Mouse (Mus musculus) kidney, postnatal 25 days (tissue): ENCODE measurements around the gene Islr.

ENCODE experiments used
- DNase-seq, 2 experiments: peaks; one replicate each; pipeline ENCODE4 v3.0.0; 2021; ENCODE audit warnings: mixed read lengths in 2 of 2

Gene Islr

DNA sequence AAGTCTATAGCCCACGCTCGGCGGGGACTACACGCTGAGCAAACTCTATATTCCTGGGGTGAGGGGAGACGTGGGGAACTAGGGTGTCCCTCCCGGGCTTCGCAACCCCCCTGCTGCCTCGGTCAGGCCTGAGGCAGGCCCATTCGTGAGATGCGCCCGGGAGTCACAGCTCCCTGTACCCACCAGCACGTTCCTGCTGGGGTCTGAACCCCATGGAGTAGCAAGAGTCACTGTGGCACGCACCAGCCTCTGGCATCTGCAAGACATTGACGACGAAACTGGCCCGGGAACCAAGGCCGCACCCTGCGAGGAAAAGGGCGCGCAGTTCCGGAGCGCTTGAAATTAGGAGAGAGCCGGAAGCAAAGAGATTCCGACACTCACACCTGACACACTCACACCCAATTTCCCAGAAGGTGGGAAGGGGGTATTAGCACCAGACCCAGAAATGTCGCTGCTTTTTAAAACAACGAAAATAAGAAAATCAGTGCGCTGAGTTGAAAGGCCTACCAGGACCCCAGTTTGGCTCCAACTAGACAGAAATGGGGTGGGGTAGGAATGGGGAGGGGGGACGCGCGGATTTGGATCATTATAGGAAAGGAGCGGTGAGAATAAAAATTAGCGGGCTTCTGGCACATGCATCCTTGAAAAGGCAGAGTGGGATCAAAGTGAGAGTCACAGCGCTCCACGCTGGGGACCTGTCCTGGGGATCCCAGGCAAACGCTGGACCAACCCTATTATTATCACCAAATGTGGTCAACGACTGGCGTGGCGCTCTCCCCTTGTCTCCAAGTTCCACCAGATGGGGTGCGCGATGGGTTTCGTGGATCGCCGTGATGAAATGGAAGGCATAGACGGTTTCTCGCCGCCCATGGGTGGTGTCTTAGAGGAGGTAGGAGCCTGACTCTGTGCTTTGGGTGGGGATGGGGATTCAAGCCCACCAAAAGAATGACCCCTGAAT is 7.2 kb downstream of the Islr start:
- DNase-seq = no peak

DNA sequence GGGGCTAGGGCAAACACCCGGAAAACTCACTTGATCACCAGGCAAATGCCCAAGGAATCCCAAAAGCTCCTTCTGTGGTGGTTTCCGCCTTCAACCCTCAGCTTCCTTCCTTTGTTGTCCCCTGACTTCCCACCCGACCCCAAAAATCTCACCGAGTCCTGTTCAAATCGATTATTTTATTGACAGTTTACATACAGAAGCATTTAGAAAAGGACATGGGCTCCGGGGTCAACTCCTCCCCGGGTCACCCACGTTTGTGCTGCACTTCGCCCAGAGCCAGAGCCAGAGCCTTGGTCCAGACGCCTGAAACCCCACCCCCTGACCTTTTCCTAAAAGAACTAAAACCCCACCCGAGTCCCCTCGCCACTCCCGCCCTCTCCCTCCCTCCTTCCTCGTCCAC is 8.0 kb downstream of the Islr start:
- DNase-seq = no peak

DNA sequence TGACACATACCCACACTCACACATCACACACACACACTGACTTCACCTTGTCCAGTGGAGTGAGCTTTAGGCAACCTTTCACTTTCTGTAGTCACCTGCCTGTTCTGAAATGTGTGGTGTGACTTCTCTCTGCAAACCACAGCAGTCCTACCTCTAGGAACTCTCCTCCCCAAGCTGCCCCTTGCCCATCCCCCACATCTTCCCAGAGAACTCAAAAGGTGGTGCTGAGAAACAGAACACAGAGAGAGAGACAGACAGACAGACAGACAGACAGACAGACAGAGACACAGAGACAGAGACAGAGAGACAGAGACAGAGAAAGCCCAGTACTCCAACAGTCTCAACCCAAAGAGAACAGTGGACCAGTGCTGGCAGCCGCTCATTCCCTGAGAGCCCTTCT is 8.4 kb downstream of the Islr start:
- no peak for DNase-seq

DNA sequence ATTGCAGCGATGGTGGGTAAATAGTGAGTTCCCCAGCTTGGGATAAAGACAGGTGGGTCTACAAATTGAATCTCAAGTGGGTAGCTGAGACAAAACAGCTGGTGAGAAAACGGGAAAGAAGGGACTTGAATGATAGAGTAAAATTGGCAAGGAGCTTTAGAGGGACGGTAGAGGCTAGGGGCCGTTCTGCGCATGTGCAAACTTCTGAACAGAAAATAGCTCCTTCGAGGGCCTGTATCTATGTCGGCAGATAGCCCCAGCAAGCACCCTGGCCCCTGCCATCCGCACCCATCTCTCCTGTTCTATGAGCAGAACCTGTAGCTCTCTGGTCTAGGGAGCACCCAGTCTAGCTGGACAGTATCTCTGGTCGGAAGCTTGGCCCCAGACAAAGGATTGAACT is 9.9 kb downstream of the Islr start:
- no peak for DNase-seq

DNA sequence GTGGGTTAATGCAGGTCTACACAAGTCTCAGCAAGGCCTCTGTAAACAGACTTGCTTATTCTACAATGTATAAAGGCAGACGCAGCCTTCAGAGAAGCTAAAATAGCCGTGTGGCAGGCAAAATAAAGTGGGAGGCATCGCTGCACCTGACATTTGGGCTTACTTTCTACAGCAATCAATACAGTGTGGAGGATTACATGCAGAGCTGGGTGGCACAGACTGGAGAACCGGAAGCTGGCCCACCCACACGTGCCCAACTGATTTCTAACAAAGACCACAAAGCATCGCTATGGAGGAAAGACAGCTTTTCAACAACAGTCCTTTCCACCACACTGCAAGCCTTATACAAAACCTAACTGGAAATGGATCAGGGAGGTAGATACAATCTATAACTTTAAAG is 19.6 kb downstream of the Islr start:
- DNase-seq = no peak

DNA sequence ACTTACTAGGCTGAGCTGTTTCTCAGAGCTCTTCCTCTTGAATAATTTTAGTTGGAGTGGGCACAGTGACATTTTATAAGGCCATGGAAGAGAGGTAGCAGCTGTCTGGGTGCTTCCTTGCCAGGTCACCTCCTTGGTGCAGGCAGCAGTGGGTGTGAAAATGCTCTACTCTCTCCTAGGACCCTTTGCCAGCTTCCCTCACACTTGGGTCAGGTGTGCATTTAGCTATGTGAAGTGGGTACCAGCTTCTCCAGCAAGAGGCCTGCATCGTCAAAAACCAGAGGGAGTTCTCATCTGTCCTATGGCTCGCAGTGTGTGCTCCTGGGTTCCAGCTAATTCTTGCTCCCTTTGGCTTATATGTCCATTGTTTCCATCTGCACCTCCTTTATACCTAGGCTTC is 24.7 kb downstream of the Islr start:
- no peak for DNase-seq

DNA sequence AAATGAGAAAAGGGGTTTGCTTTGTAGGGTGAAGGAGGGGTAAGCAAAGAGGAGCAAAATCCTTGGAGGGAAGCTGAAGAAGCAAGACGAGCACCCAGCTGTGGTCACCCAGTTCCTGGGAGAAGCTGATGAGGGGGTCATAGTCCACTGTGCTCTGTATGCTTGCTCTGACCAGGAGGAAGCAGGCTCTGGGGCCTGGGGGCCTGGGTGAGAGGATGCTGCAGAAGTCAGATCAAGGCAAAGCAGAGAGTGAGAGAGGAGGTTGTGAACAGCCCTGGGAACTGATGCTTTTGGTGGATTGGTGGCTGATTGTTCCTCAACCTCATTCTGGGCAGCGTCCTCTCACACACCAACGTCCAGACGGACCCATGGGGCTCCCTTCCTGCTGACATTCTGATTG is 26.9 kb downstream of the Islr start:
- DNase-seq = no peak

DNA sequence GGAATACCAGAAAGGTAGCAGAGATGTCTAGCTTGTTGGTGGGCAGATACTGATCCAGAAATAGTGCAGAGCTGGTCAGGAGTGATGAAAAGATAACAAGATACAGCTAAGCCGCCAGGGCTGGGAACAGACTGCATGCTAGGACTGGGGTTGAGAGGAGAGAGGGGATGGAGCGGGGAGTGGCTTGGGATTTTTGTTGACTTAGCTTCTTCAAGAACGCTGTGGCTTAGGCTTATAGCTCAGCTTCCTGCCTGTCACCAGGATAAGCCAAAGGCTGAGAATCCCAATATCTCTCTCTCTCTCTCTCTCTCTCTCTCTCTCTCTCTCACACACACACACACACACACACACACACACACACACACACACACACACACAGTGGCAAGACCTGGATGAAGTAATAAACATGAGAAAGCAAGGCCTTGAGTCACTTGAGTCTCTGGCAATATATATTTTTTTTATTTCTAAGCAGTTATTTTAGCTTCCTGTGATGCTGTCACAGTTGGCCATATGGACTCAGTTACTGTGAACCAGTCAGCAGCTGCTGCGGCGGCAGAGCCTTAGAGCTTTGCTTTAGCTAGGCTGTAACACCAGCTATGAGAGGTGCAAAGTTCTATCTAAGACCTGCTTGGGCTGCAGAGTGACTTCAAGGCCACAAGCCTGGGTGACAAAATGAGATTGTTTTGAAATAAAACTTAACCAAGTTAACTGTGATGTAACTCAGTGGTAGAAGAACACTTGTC is 28.2 kb downstream of the Islr start:
- no peak for DNase-seq

DNA sequence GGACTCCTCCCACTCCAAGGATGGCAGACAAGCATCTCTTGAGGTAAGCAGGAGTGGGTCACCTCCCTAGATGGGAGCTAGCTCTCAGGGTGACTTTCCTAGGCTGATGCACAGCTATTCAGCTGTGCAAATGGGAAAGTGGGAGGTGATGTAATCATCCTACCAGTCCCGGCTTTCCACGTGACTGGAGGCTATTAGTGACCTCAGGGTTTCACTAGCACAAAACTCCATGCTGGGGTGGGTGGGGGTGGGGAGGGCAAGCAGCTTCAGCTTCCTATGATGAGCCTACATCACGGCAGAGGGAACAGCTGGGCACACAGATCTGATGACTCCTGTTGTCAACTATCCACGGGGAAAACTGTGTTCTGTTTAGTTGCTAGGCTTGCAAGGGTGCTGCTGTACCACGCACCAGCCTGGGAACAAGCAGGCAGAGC is 29.3 kb downstream of the Islr start:
- no peak for DNase-seq

DNA sequence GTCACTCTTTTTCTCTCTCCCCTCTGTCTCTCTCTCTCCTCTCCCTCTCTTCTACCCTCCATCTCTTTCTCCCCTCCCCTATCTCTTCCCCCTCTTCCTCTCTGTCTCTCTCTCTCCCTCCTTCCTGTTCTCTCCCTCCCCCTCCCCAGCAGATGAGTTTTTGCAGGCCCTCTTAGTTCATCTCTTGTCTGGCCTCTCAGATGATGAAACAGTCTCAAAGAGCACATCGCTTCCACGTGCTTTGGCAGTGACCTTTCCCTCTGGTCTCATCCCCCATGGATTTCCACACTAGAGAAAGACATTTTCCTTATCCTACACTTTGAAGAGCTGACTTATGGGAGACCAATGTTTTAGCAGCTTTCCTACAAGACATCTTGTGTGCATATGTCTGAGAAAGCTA is 31.2 kb downstream of the Islr start:
- no peak for DNase-seq

DNA sequence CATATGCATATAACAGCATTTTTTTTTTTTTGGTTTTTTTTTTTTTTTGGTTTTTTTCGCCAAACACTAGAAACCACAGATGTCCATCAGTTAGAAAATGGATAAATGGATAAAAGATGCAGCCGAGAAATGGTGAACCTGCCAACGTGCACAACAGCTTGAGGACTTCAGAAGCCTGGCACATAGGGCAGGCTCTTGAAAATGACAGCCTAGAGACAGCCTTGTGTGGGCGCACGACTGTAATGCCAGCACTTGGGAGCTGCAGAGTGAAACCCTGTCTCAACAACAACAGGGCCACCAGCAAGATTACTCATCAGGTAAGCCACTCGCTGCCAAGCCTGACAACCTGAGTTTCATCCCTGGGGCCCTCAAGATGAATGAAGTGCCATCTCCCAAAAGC is 34.7 kb downstream of the Islr start:
- DNase-seq = no peak

DNA sequence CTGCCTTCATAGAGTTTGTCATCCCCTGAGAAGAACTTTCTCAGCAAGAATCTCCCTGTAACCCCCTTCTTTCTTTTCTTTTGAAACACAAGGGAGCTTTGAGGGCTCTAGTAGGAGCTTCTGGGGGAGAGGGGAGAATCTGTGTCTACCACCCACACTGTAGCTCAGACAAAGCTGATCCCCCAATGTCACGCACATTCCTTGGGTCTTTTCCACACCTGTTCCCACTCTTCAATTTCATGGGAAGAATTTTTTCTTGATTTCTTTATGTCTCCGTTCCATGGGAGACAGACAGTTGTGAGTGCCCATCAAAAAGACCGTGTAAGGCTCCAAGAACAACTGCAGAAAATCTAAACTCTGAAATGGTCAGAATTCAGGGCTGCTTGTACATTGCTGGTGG is 35.2 kb downstream of the Islr start:
- DNase-seq = no peak

DNA sequence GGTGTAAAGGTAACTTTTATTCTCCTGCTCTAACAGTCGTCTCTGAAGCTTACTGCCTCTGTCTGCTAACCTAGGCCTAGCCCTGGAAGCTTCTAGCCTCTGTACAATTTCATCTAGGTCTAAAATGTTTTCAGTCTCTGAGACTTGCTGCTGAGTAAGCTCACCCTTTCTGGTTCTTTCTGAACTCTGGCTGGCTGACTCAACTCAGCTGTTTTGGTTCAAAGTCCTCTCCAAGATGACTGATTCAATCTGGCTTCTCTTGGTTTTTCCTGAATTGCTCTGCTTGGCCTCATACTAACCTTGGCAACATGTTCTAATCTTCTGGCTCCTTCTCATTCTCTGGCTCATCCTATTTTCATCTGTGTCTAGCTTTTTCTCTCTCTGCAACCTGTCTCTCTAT is 38.3 kb downstream of the Islr start:
- no peak for DNase-seq

DNA sequence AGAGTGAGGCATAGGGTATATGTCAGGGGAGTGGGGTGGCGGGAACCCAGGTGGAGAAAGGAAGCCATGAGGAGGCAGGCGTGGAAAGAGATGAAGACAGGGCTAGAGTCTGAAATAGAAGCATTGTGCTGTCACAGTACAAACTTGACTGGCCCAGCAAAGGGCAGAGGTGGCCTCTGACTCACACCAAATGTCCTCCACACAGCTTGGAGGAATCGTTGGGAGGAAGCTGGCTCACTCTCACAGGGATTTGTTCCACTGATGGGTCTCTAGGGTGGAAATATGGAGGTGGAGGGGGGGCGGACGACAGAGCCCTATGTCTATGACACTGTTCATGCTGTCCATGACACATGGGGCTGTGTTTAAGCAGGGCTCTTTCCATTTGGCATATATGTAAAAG is 41.0 kb downstream of the Islr start:
- DNase-seq = no peak

DNA sequence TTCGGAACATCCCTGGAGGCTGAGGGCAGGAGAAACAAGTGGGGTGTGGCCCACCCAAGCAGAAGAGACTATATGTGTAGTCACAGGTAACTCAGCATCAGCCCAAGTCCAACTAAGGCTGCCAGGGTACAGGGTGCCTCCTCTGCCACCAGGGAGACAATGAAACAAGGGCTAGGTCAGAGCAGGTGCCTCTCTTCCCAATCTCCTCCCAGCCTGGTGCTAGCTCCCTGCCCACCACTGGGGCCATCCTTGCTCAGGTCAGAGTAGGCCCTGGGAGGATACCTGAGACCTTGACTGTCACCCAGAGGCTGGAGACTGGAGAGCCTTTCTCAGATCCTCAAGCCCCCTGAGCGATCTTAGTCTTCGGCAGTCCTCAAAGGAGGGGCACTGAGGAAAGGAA is 41.9 kb downstream of the Islr start:
- DNase-seq = no peak

DNA sequence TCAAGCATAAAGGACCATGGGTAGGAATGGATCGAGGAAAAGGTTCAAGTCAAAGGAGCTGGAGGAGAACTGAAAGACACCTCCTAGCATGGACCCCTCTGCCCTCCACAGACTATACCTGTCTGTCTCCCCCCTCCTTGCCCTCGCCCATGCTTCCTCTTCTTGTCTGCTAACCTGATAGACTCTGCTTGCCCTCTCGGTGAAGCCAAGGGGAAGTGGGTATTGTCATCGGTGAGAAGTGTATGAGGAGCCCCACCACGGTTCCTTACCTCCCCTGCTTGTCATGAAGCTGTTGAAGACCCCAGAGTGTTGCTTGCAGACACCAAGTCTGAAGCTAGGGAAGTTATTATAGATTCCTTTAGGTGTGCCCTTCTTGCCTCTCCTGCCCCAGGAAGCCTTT is 43.8 kb downstream of the Islr start:
- DNase-seq = no peak

DNA sequence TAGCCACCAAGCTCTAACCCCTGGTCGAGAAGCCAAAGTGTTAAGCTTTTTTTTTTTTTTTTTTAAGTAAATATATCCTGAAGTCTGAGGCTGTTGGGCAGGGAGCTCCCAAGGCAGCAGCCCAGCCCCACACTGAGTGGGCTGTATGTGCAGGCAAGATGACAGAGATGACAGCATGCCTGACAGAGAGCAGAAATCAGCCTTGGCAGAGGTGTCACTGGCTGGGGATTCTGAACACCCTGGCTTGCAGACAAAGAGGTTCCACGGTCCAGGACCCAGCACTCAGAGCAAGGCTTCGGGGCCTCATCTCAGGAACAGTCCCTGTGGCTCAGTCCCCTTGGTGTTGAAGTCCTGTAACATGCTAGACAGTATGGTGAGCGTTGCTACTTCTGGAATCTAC is 44.3 kb downstream of the Islr start:
- DNase-seq = no peak

DNA sequence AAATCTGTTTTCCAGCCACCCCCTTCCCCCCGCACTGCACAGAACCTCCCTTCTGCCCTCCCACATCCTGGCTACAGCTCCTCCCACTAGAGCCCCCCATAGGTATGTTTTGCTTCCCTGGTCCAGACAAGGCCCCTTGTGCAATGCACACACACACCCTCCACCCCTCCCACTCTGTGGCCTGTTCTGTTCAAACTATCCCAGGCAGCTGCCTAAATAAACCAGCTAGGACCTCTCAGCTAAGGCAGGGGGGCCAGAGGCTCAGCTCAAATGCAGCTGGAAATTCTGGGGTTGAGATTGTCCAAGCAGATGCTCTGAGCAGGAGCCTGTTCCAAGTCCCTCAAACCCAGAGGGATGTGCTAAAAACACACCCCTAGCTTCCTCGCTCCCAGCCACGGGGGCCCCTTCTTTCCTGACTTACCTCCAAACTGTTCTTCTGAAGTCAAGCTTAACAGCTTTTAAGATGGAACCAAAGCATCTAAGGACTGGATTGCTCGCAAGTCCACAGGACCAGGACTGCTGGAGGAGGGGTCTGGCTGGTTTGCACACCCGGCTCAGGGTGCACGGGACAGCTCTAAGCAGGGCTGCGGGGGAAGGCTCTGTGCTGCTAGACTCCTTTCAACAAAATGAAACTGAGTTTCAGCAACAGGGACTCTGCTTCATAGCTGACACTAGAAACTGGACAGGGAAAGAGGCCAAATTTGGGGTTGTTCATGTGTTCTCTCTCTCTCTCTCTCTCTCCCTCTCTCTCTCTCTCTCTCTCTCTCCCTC is 45.4 kb downstream of the Islr start:
- DNase-seq = peak in 1 of 2 experiments; percentile 12

DNA sequence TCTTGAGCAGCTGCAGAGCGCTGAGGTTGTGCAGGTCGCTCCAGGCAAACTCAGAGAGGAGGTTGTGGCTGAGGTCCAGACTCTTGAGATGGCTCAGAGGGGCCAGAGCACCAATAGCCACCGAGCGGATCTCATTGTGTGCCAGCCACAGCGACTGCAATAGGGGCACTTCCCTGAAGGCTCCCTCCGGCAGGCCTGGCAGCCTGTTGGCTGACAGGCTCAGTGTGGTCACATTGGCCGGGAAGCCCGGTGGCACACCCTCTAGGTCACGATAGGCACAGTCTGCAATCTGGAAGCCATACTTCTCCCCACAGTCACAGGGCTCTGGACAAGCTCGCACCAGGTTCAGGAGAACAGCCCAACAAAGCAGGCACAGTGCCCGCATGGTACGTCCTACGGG is 46.3 kb downstream of the Islr start:
- no peak for DNase-seq

DNA sequence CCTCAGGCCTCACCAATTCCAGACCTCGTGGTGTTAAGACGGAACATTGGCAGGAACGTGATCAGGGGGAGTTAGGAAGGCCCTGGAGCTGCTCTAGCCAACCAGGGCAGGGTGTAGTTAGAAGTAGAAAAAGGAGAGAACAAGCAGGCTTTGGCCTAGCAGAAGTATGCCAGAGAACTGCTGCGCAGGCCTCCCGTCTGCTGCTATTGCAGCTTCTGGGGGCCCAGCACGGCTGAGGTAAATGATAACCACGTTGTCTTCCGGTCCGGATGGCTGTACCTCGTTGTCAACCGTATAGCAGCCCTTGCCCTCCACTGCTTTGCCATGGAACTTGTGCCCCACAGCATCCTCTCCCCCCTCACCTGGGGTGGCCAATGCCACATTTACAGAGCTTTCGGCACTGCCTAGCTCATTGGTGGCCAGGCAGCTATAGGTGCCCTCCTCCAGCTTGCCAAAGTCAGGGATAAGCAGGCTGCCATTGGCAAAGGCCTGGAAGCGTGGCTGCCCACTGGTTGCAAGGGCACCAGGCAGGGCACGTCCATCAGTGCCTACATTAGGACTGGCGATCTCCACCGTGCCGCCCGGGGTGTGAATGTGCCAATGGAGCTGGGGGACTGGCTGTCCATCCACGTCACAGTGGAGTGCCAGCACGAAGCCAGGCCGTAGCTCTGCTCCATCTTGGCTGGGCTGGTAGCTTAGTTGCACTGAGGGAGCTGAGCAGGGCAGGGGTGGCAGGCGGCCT is 47.1 kb downstream of the Islr start:
- DNase-seq = no peak

DNA sequence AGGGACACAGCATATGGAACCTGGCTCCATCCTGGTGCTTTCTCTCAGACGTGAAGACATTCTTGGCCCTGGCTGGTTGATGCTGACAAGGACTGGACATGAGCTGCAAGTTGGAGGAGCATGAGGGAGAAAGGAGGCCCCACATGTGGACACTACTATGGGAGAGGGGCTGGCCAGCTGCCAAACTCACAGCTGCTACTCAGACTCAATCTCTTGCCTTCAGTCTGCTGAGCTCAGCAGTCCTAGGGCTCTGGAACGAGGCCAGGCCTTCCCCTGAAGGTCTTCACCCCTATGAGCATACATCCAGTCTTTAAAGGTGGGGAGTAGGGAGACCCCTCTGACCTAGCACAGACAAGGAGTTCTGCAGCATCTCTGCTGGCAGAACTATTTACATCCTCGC is 48.7 kb downstream of the Islr start:
- peak; percentile 71 to 80 for DNase-seq

DNA sequence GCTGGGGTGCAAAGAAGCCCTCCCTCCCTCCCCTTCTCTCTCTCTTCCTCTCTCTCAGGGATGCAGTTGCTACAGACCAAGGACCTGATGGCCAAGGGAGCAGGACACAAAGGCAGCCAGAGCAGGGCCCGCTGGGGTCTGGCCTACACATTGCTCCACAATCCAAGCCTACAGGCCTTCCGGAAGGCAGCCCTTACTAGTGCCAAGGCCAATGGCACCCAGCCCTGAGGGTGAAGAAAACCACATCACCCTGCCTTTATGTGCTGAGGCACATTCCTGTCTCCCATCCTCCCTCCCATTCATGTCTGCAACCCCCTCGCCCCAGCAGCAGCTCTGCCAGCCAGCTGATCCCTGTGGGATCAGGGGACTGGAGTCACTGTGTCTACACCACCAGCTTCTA is 51.0 kb downstream of the Islr start:
- DNase-seq = no peak
